Mouse (Mus musculus) cortical plate, adult 2 months (tissue): ENCODE measurements around the gene Sptbn4.

ENCODE experiments used
- CTCF ChIP-seq: fragments of 200-500 bp; IDR thresholded peaks from 2 replicates; pipeline ENCODE4 v1.5.1; 2011; ENCODE audit warnings: mild to moderate bottlenecking, control low read depth, low read length; ENCODE audit not compliant: insufficient read depth; ENCODE audit errors: extremely low read depth
- POLR2A ChIP-seq: fragments of 200-500 bp; IDR thresholded peaks from 2 replicates; pipeline ENCODE4 v1.6.1; 2011; ENCODE audit warnings: mild to moderate bottlenecking, low read length, control low read depth; ENCODE audit not compliant: insufficient read depth; ENCODE audit errors: extremely low read depth

GRCm38 (mm10) chr7:27379836-27380235 is 67.7 kb downstream of the Sptbn4 start:
- TF ChIP-seq CTCF (no peak), POLR2A (no peak)
